Mouse (Mus musculus) neural tube, embryonic 14.5 days (tissue): ENCODE data around the gene Emsy. TPM values are rescaled to one million over a fixed set of nuclear protein-coding genes. Genes with fewer than 3 reads are reported as not detected.

Experiments used
- ATAC-seq: fragments of 200-750 bp; cut with Nextera tagmentation; 2 replicates; pipeline ENCODE4 v1.8.0; 2017; ENCODE audit warnings: low read depth, mild to moderate bottlenecking, moderate TSS enrichment, moderate library complexity
- H3K27ac ChIP-seq: fragments of 300-500 bp; sonication (generic); 2 replicates; pipeline ENCODE4 v1.5.1; 2014; ENCODE audit warnings: low read depth, mild to moderate bottlenecking, control low read depth, low read length, moderate library complexity, mixed read lengths
- H3K27me3 ChIP-seq: fragments of 300-500 bp; sonication (generic); 2 replicates; pipeline ENCODE4 v1.6.1; 2014; ENCODE audit warnings: low read length; ENCODE audit not compliant: control insufficient read depth, insufficient read depth
- H3K36me3 ChIP-seq: fragments of 300-500 bp; sonication (generic); 2 replicates; pipeline ENCODE4 v1.6.1; 2014; ENCODE audit warnings: low read length, mixed read lengths; ENCODE audit not compliant: control insufficient read depth, insufficient read depth
- H3K4me1 ChIP-seq: fragments of 300-500 bp; sonication (generic); 2 replicates; pipeline ENCODE4 v1.6.1; 2014; ENCODE audit warnings: low read length; ENCODE audit not compliant: control insufficient read depth, insufficient read depth
- H3K4me2 ChIP-seq: fragments of 300-500 bp; sonication (generic); 2 replicates; pipeline ENCODE4 v1.6.1; 2014; ENCODE audit warnings: mild to moderate bottlenecking, low read depth, low read length, control low read depth
- H3K4me3 ChIP-seq: fragments of 300-500 bp; sonication (generic); 2 replicates; pipeline ENCODE4 v1.5.1; 2014; ENCODE audit warnings: low read depth, low read length, control low read depth, mixed read lengths
- H3K9ac ChIP-seq: fragments of 300-500 bp; sonication (generic); replicated peaks from 2 replicates; pipeline ENCODE4 v1.6.1; 2014; ENCODE audit warnings: low read depth, mild to moderate bottlenecking, control low read depth, low read length, mixed read lengths
- H3K9me3 ChIP-seq: fragments of 300-500 bp; sonication (generic); 2 replicates; pipeline ENCODE4 v1.6.1; 2016; ENCODE audit warnings: low read length; ENCODE audit not compliant: control insufficient read depth
- WGBS: fragments of 180-500 bp; shearing (Covaris S2); extraction: QIAGEN DNeasy Blood & Tissue Kit; methylation state at CpG from one replicate; pipeline ENCODE4 v1.1.7; 2014; 5-methylcytosine and 5-hydroxymethylcytosine counted together
- polyA plus RNA-seq: library from polyadenylated mRNA; unstranded; fragments of >200 nt; fragmentation: Nextera tagmentation; extraction: Ambion mirVana; gene quantifications from 2 replicates; pipeline ENCODE4 v1.2.1, GENCODE M21; 2014

The Emsy gene
- polyA plus RNA-seq, 1 experiment from 2014 or later, result 50.5 TPM

DNA sequence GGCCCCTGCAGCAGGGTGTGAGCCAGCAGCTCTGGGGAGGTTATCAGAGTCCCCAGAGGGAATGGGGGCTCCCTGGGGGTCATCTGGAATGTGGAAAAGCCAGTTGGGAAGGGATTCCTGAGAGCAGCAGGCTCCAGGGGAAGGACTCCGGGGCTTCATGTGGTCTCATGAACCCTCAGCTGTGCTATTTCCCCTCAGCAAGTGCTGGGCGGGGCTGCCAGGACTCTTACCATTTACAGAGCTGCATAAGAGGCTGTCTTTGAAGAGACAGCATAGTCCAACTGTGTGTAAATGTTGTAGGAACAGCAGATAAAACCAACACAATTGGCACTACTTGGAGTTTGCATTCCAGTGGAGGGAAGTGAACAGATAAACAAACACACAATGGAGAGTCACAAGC is 106.0 kb downstream of the Emsy start:
- no peak for ATAC-seq
- Histone ChIP-seq H3K27ac (no peak overlapping the region), H3K9ac (no peak overlapping the region), H3K4me3 (no peak overlapping the region), H3K4me2 (no peak overlapping the region), H3K27me3 (no peaks in the 10 kb centered on the region), H3K9me3 (no peaks in the 10 kb centered on the region), H3K4me1 (no peaks in the 10 kb centered on the region), H3K36me3 (no peaks in the 10 kb centered on the region)
- 34% methylated on average over 2 of the region's 2 CpGs for WGBS

DNA sequence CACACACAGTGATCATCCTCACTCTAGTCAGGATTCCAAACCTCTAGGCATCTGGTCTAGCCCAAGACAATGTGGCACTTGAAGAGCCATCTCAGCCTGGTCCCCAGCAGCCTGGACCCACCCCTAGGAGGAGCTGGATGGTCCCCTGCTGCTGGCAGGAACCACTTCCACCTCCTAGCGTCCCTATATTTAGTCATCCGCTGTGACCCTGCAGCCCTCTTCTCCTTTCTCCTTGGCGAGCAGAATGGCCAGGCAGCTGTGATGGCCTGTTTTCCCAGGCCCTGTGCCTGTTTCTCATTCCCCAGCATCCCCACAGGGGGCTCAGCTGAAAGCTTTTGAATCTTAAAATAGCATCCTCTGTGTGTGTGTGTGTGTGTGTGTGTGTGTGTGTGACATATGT is 107.7 kb downstream of the Emsy start:
- Histone ChIP-seq H3K36me3 (no peaks in the 10 kb centered on the region), H3K9ac (no peak overlapping the region), H3K4me1 (no peaks in the 10 kb centered on the region), H3K9me3 (no peaks in the 10 kb centered on the region), H3K4me3 (no peak overlapping the region), H3K27me3 (no peaks in the 10 kb centered on the region), H3K27ac (no peak overlapping the region), H3K4me2 (no peak overlapping the region)
- no peak for ATAC-seq
- WGBS, result 55% methylated on average over 3 of the region's 3 CpGs

DNA sequence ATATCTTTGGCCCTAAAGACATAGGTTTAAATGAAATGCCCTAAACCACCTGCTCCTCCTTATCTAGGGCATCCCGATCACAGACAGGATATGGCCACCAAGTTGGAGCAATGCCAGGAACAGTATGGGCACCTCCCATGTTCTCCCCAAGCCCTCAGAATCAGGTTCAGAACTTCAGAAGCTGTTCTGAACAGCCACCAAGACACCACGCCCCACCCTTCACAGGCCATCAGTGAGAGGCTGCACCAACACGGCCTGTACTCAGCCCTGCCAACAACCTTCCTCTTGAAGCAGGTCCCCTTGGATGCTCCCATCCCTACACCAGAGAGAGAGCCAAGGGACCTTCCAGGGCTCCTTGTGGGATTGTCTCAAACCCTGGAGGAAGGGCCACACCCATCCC is 112.0 kb downstream of the Emsy start:
- H3K4me2 ChIP-seq, result no peak overlapping the region
- H3K4me1 ChIP-seq, result no peaks in the 10 kb centered on the region
- no peak overlapping the region for H3K9ac ChIP-seq
- no peak overlapping the region for H3K27ac ChIP-seq
- H3K27me3 ChIP-seq, result no peaks in the 10 kb centered on the region
- H3K9me3 ChIP-seq, result no peaks in the 10 kb centered on the region
- H3K4me3 ChIP-seq, result no peak overlapping the region
- no peaks in the 10 kb centered on the region for H3K36me3 ChIP-seq
- ATAC-seq, result no peak
- 75% methylated on average over 3 of the region's 3 CpGs for whole genome bisulfite sequencing

DNA sequence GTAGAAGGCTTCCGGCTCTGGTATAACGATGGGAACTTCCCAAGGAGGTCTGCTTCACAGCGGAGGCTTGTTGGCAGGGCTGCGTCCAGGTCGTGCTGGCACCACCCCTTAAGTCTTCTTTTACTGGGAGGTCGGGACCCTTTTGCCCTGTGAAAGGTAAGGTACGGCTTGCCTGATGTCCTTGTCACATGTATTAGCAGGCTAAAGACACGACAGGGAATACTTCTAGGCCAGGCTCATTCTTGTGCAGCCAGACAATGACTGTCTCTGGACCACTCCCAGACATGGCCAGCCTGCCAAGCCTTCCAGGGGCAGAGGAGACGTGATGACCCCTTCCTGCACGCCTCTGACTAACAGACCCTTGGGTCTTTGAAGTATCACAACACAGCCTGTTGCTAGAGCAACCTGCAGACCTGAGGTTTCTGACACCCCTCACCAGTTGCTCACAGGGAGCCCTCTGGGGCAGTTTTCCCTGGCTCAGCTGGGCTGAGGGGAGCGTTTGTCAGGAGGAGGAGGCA is 112.7 kb downstream of the Emsy start:
- Histone ChIP-seq H3K4me3 (no peak overlapping the region), H3K4me1 (no peaks in the 10 kb centered on the region), H3K27ac (no peak overlapping the region), H3K4me2 (no peak overlapping the region), H3K9me3 (no peaks in the 10 kb centered on the region), H3K9ac (no peak overlapping the region), H3K27me3 (no peaks in the 10 kb centered on the region), H3K36me3 (no peaks in the 10 kb centered on the region)
- 49% methylated on average over 11 of the region's 11 CpGs for WGBS
- 0 out of 2 replicates have a peak, but pooled peaks have one; percentile 14 for ATAC-seq

DNA sequence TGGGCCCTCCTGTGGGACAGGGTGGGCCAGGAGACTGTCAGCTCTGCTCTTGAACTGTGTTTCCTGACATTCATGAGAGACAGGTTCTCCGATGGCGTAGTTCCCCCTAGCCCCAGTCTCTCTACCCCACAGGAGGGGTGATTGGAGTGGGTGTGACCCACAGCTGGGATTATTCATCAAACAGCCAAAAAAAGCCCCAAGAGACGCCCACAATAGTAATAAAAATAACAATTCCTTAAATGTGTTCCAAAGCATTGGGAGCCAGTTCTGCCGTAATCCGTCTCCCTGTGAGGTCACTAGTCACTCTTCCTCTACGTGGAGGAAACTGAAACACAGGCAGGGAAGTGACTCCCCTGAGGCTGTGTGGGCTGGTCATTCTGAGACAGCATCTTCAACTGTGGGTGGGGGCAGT is 113.8 kb downstream of the Emsy start:
- Histone ChIP-seq H3K4me1 (no peaks in the 10 kb centered on the region), H3K9ac (no peak overlapping the region), H3K27ac (no peak overlapping the region), H3K4me3 (no peak overlapping the region), H3K4me2 (no peak overlapping the region), H3K27me3 (no peaks in the 10 kb centered on the region), H3K36me3 (no peaks in the 10 kb centered on the region), H3K9me3 (no peaks in the 10 kb centered on the region)
- no peak for ATAC-seq
- 57% methylated on average over 6 of the region's 6 CpGs for WGBS

DNA sequence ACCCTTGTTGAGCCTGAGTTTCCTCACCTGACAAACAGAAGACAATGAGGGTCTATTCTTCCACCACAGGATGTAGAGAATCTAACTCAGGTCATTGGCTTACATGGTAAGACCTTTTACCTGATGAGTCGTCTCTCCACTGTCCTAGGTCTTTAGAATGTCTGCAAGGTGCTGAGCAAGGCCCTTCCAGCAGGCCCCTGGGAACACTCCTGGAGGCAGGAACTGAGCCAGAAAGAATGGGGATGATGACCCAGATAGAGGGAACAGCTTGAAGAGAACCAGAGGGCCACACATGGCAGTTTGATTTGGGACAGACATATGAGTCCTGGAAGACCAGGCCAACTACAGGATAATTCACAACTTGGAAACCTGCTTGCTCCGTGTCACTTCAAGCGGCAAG is 114.3 kb downstream of the Emsy start:
- Histone ChIP-seq H3K9ac (no peak overlapping the region), H3K4me1 (peaks cover 2% of the 10 kb centered on the region; the same call in 1 of the 2 replicates), H3K36me3 (no peaks in the 10 kb centered on the region), H3K27me3 (no peaks in the 10 kb centered on the region), H3K27ac (no peak overlapping the region), H3K4me2 (no peak overlapping the region), H3K4me3 (no peak overlapping the region), H3K9me3 (no peaks in the 10 kb centered on the region)
- no peak for ATAC-seq
- 80% methylated on average over 3 of the region's 3 CpGs for WGBS

DNA sequence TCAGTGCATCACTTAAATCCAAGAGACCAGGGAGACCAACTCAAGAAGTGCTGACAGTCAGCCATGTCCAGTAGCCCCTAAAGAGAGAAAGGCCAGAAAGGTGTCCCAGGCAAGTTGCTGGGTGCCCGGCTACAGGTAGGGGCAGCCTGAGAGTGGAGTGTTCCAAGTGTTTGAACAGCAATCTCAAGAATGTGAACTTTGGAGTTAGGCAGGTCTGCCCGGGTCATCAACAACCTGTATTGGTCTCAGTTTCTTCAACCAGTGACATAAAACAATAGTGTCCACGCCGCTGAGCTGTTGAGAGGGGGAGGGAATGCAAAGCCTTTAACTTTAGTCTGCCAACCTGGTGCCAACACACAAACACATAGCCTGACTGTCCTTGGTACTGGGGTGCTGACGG is 115.0 kb downstream of the Emsy start:
- Histone ChIP-seq H3K4me2 (no peak overlapping the region), H3K27me3 (no peaks in the 10 kb centered on the region), H3K36me3 (no peaks in the 10 kb centered on the region), H3K4me1 (peaks cover 3% of the 10 kb centered on the region; the same call in 1 of the 2 replicates), H3K9ac (no peak overlapping the region), H3K9me3 (no peaks in the 10 kb centered on the region), H3K27ac (no peak overlapping the region), H3K4me3 (no peak overlapping the region)
- 94% methylated on average over 5 of the region's 5 CpGs for WGBS
- no peak for ATAC-seq

DNA sequence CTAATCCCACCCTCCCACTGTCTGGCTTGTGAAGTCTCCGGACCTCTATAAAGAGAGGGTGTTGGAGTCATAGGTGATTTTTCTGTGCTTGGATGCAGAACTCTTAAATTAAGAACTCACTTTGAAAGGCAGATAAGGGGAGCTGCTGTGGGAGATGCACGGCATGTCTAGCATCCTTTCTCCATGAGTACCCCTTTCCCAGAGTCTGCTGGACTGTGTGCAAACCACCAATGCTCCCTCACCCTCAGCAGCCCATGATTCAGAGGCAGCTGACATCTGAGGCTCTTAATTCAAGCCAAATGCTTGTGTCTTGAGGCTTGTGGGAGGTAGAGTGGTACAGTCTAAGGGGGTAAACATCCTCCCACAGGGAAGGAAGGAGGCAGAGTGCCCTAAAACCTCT is 115.7 kb downstream of the Emsy start:
- no peak for ATAC-seq
- Histone ChIP-seq H3K27me3 (no peaks in the 10 kb centered on the region), H3K36me3 (no peaks in the 10 kb centered on the region), H3K9me3 (no peaks in the 10 kb centered on the region), H3K27ac (no peak overlapping the region), H3K4me3 (no peak overlapping the region), H3K4me1 (peaks cover 3% of the 10 kb centered on the region; the same call in 1 of the 2 replicates), H3K9ac (no peak overlapping the region), H3K4me2 (no peak overlapping the region)
- 68% methylated on average over 2 of the region's 2 CpGs for WGBS

DNA sequence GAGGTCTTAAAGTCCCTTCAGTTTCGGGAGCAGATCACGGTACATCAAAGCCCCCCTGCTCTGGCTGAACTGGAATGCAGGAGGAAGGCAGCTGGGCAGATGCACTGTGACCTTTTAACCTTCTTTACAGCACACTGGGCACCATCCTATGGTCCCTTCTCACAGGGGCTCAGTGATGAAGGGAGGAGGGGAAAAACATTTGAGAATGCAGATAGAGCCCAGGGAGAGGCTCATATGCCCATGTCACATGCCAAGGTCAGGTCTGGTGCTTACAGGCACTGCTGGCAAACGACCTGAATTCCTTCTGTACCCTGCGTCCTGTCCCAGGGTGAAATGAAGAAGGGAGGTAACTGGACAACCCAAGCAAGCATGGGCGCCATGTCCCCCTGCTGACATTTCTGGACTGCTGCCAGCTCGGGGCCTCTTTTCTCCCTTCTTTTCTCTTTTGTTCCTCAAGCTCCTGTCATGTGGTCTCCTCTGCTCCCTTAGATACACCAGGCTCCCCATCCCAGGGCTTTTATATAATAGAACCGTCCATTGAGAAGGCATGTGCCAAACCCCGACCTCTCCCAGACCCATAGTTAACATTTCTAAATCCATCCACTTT is 118.5 kb downstream of the Emsy start:
- Histone ChIP-seq H3K9ac (no peak overlapping the region), H3K4me3 (no peak overlapping the region), H3K9me3 (no peaks in the 10 kb centered on the region), H3K27me3 (no peaks in the 10 kb centered on the region), H3K36me3 (no peaks in the 10 kb centered on the region), H3K27ac (no peak overlapping the region), H3K4me2 (no peak overlapping the region), H3K4me1 (peaks cover 3% of the 10 kb centered on the region; the same call in 1 of the 2 replicates)
- WGBS, result 25% methylated on average over 8 of the region's 8 CpGs
- no peak for ATAC-seq
